Mouse (Mus musculus) lung, adult 10 weeks (tissue): ENCODE results near the gene Clec16a. TPM values are rescaled to one million over a fixed set of nuclear protein-coding genes. Genes with fewer than 3 reads are reported as not detected.

Experiments used
- polyA plus RNA-seq: library from polyadenylated mRNA; stranded (reverse); fragments of 350-450 nt; fragmentation: Illumina TruSeq; extraction: RNeasy Lipid Tissue Mini Kit (QIAGEN cat#74804); gene quantifications from one replicate; pipeline ENCODE4 v1.2.3, GENCODE M21; 2014; ENCODE audit warnings: low read depth, low replicate concordance; ENCODE audit not compliant: insufficient read depth

Clec16a gene
- polyA plus RNA-seq, result 8.9 TPM

GRCm38 (mm10) chr16:10544995-10545622 lies at the start of gene Clec16a:
Clec16a (plus strand) TSS chr16:10545339.

GRCm38 (mm10) chr16:10542698-10543365 lies 2.3 kb upstream of the Clec16a start, which contains the start of gene Dexi:
Dexi (minus strand) TSS chr16:10543054.

GRCm38 (mm10) chr16:10785371-10786231 lies 240.5 kb downstream of the Clec16a start, which contains the start of gene Socs1:
Socs1 (minus strand) TSS chr16:10785536.

GRCm38 (mm10) chr16:10788271-10788670 lies 243.1 kb downstream of the Clec16a start, which contains the start of gene Tnp2:
Tnp2 (minus strand) TSS chr16:10788660.

GRCm38 (mm10) chr16:10790702-10791101 lies 245.6 kb downstream of the Clec16a start, which contains the start of gene Prm3:
Prm3 (minus strand) TSS chr16:10790914.

Other genes with a start within 250 kb of the Clec16a start
- 456 TPM for gene Emp2, start 231.4 kb upstream of the Clec16a start, polyA plus RNA-seq
- gene Tekt5, start 149.8 kb upstream of the Clec16a start, polyA plus RNA-seq, result 4.8 TPM
- 18.7 TPM for gene Nubp1, start 133.4 kb upstream of the Clec16a start, polyA plus RNA-seq
- 0.20 TPM for gene Tvp23a, start 98.0 kb upstream of the Clec16a start, polyA plus RNA-seq
- gene Ciita, start 65.3 kb upstream of the Clec16a start, polyA plus RNA-seq, result 3.9 TPM
- 17.0 TPM for gene Dexi, start 2.3 kb upstream of the Clec16a start, polyA plus RNA-seq
- 1.8 TPM for gene Socs1, start 240.2 kb downstream of the Clec16a start, polyA plus RNA-seq
- gene Tnp2, start 243.3 kb downstream of the Clec16a start, polyA plus RNA-seq, result not detected
- gene Prm3, start 245.6 kb downstream of the Clec16a start, polyA plus RNA-seq, result not detected